Mouse (Mus musculus) forebrain, embryonic 11.5 days (tissue): ENCODE results near the gene Bhlhe41. TPM values are rescaled to one million over a fixed set of nuclear protein-coding genes. Genes with fewer than 3 reads are reported as not detected.

ENCODE experiments used
- ATAC-seq: fragments of 200-750 bp; cut with Nextera tagmentation; replicated peaks from 2 replicates; pipeline ENCODE4 v1.8.0; 2017; ENCODE audit warnings: moderate TSS enrichment; ENCODE audit not compliant: low FRiP score
- DNase-seq: peaks from one replicate; pipeline ENCODE4 v3.0.0-alpha.2; 2017; ENCODE audit warnings: low spot score
- H3K27ac ChIP-seq: fragments of 300-500 bp; sonication (generic); 2 replicates; pipeline ENCODE4 v1.5.1; 2014; ENCODE audit warnings: low read depth, low read length
- H3K27me3 ChIP-seq: fragments of 300-500 bp; sonication (generic); 2 replicates; pipeline ENCODE4 v1.6.1; 2014; ENCODE audit warnings: mild to moderate bottlenecking, low read length, mixed read lengths; ENCODE audit not compliant: control insufficient read depth, insufficient read depth
- H3K36me3 ChIP-seq: fragments of 300-500 bp; sonication (generic); 2 replicates; pipeline ENCODE4 v1.6.1; 2014; ENCODE audit warnings: mild to moderate bottlenecking, low read length, moderate library complexity, mixed read lengths; ENCODE audit not compliant: control insufficient read depth, insufficient read depth
- H3K4me1 ChIP-seq: fragments of 300-500 bp; sonication (generic); replicated peaks from 2 replicates; pipeline ENCODE4 v1.6.1; 2014; ENCODE audit warnings: low read length, mixed read lengths; ENCODE audit not compliant: control insufficient read depth, insufficient read depth
- H3K4me2 ChIP-seq: fragments of 300-500 bp; sonication (generic); 2 replicates; pipeline ENCODE4 v1.6.1; 2014; ENCODE audit warnings: low read depth, mild to moderate bottlenecking, low read length, moderate library complexity, mixed read lengths; ENCODE audit not compliant: severe bottlenecking
- H3K4me3 ChIP-seq: fragments of 300-500 bp; sonication (generic); 2 replicates; pipeline ENCODE4 v1.5.1; 2014; ENCODE audit warnings: low read depth, low read length
- H3K9ac ChIP-seq: fragments of 300-500 bp; sonication (generic); 2 replicates; pipeline ENCODE4 v1.6.1; 2014; ENCODE audit warnings: low read length
- H3K9me3 ChIP-seq: fragments of 300-500 bp; sonication (generic); 2 replicates; pipeline ENCODE4 v1.6.1; 2016; ENCODE audit warnings: low read length, mixed read lengths; ENCODE audit not compliant: control insufficient read depth
- WGBS: fragments of 180-500 bp; shearing (Covaris S2); extraction: QIAGEN DNeasy Blood & Tissue Kit; methylation state at CpG from one replicate; pipeline ENCODE4 v1.1.7; 2014; 5-methylcytosine and 5-hydroxymethylcytosine counted together
- polyA plus RNA-seq: library from polyadenylated mRNA; unstranded; fragments of >200 nt; fragmentation: Nextera tagmentation; extraction: Ambion mirVana; gene quantifications from 2 replicates; pipeline ENCODE4 v1.2.1, GENCODE M21; 2014

The Bhlhe41 gene
- polyA plus RNA-seq, 1 experiment from 2014 or later, result 2.4 TPM

GRCm38 (mm10) chr6:145853356-145854079 lies 11.8 kb downstream of the Bhlhe41 start:
- DNase-seq (no peak), ATAC-seq (no peak)
- Histone ChIP-seq H3K27ac (no peak overlapping the region), H3K9me3 (no peaks in the 10 kb centered on the region), H3K9ac (no peak overlapping the region), H3K4me1 (peaks cover 15% of the 10 kb centered on the region), H3K4me2 (no peak overlapping the region), H3K4me3 (no peak overlapping the region), H3K36me3 (no peaks in the 10 kb centered on the region), H3K27me3 (no peaks in the 10 kb centered on the region)
- 90% methylated on average over 10 of the region's 10 CpGs for WGBS

GRCm38 (mm10) chr6:145852708-145853107 lies 12.7 kb downstream of the Bhlhe41 start:
- DNase-seq (no peak), ATAC-seq (no peak)
- H3K9me3 ChIP-seq, result no peaks in the 10 kb centered on the region
- H3K4me1 ChIP-seq, result peaks cover 15% of the 10 kb centered on the region
- no peak overlapping the region for H3K9ac ChIP-seq
- 93% methylated on average over 7 of the region's 7 CpGs for WGBS
- no peaks in the 10 kb centered on the region for H3K36me3 ChIP-seq
- no peak overlapping the region for H3K4me2 ChIP-seq
- no peaks in the 10 kb centered on the region for H3K27me3 ChIP-seq
- H3K27ac ChIP-seq, result no peak overlapping the region
- no peak overlapping the region for H3K4me3 ChIP-seq

GRCm38 (mm10) chr6:145851956-145852355 lies 13.4 kb downstream of the Bhlhe41 start:
- Histone ChIP-seq H3K9ac (no peak overlapping the region), H3K9me3 (no peaks in the 10 kb centered on the region), H3K4me2 (no peak overlapping the region), H3K27ac (no peak overlapping the region), H3K4me1 (peaks cover 15% of the 10 kb centered on the region), H3K27me3 (no peaks in the 10 kb centered on the region), H3K36me3 (no peaks in the 10 kb centered on the region), H3K4me3 (no peak overlapping the region)
- 89% methylated on average over 11 of the region's 11 CpGs for WGBS
- no peak for ATAC-seq
- DNase-seq, result no peak

DNA sequence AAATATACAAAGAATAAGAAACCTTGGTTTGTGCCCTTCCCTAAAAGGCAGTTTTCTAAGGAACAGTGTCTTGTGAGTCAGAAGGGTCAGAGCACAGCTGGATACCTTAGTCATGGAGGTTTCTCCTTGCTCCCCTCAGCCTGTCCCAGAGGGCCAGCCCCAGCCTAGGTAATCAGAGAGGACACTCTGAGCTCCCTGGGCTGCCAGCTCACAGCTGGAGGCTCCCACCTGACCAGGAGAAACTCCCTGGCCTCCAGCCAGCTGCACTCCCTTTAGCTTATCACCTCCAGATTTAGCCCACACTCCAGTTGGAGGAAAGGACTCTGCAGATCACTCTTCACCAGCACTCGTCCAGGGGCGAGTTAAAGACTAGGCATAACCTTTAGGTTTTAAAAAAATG lies 14.6 kb downstream of the Bhlhe41 start:
- no peak overlapping the region for H3K4me3 ChIP-seq
- no peaks in the 10 kb centered on the region for H3K36me3 ChIP-seq
- WGBS, result 65% methylated on average over 2 of the region's 2 CpGs
- no peaks in the 10 kb centered on the region for H3K27me3 ChIP-seq
- no peaks in the 10 kb centered on the region for H3K9me3 ChIP-seq
- H3K4me2 ChIP-seq, result no peak overlapping the region
- DNase-seq, result no peak
- no peak for ATAC-seq
- H3K27ac ChIP-seq, result no peak overlapping the region
- H3K9ac ChIP-seq, result no peak overlapping the region
- H3K4me1 ChIP-seq, result peaks cover 10% of the 10 kb centered on the region

GRCm38 (mm10) chr6:145847661-145848060 lies 17.7 kb downstream of the Bhlhe41 start:
- Histone ChIP-seq H3K4me1 (no peaks in the 10 kb centered on the region), H3K36me3 (no peaks in the 10 kb centered on the region), H3K27ac (no peak overlapping the region), H3K27me3 (no peaks in the 10 kb centered on the region), H3K9ac (no peak overlapping the region), H3K4me3 (no peak overlapping the region), H3K4me2 (no peak overlapping the region), H3K9me3 (no peaks in the 10 kb centered on the region)
- WGBS, result 91% methylated on average over 8 of the region's 8 CpGs
- DNase-seq (no peak), ATAC-seq (no peak)

DNA sequence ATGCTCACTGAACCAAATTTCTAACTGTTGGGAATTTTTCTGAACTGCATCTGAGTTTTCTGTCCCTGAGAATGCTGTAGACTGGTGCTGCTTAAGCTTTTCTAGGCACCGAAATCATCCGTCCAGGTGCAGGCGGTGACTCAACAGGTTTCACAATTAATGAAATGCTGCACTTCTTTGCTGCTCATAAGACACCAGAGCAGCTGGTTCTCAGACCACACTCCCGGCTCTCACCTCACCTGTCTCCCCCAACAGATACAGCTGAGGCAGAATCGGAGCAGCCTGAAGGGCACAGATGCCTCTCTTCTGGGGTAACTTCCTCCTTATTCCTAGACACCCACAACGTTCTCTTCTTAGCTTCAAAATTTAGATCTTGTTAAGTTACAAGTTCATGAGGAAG lies 18.4 kb downstream of the Bhlhe41 start:
- H3K4me3 ChIP-seq, result no peak overlapping the region
- H3K9me3 ChIP-seq, result no peaks in the 10 kb centered on the region
- no peak overlapping the region for H3K4me2 ChIP-seq
- no peak overlapping the region for H3K27ac ChIP-seq
- no peaks in the 10 kb centered on the region for H3K36me3 ChIP-seq
- H3K9ac ChIP-seq, result no peak overlapping the region
- no peaks in the 10 kb centered on the region for H3K27me3 ChIP-seq
- no peak for DNase-seq
- H3K4me1 ChIP-seq, result no peaks in the 10 kb centered on the region
- ATAC-seq, result no peak
- WGBS, result 90% methylated on average over 6 of the region's 6 CpGs

DNA sequence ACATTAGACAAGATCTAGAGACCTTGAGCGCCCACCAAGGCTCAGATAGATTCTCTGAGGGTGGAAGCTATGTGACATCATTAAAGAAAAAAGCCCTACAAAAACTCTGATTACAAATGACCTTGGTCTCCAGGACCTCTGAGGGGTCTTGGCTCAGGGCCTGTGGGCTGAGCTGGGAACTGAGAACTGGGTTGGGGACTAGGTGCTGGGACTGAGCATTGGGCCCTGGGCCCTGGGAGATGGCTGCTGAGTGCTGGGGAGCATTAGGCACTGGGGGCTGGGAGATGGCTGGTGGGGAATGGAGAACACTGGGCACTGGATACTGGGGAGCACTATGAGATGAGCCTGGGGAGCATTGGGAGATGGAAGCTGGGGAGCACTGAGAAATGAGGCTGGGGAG lies 19.3 kb downstream of the Bhlhe41 start:
- ATAC-seq (no peak), DNase-seq (no peak)
- H3K9me3 ChIP-seq, result no peaks in the 10 kb centered on the region
- no peaks in the 10 kb centered on the region for H3K27me3 ChIP-seq
- H3K4me1 ChIP-seq, result no peaks in the 10 kb centered on the region
- 80% methylated on average over 1 of the region's 1 CpGs for WGBS
- H3K36me3 ChIP-seq, result no peaks in the 10 kb centered on the region
- no peak overlapping the region for H3K4me2 ChIP-seq
- H3K27ac ChIP-seq, result no peak overlapping the region
- no peak overlapping the region for H3K4me3 ChIP-seq
- H3K9ac ChIP-seq, result no peak overlapping the region

GRCm38 (mm10) chr6:145845611-145846010 lies 19.7 kb downstream of the Bhlhe41 start:
- Histone ChIP-seq H3K9ac (no peak overlapping the region), H3K36me3 (no peaks in the 10 kb centered on the region), H3K27me3 (no peaks in the 10 kb centered on the region), H3K4me2 (no peak overlapping the region), H3K9me3 (no peaks in the 10 kb centered on the region), H3K4me1 (no peaks in the 10 kb centered on the region), H3K27ac (no peak overlapping the region), H3K4me3 (no peak overlapping the region)
- DNase-seq (no peak), ATAC-seq (no peak)
- WGBS, result 83% methylated on average over 5 of the region's 5 CpGs

- H3K36me3 ChIP-seq, result no peaks in the 10 kb centered on the region
Measured at GRCm38 (mm10) chr6:145835359-145835758, 30.0 kb downstream of the Bhlhe41 start.

More at GRCm38 (mm10) chr6:145835359-145835758, 30.0 kb downstream of the Bhlhe41 start:
- H3K4me1 ChIP-seq, result no peaks in the 10 kb centered on the region
- no peak overlapping the region for H3K9ac ChIP-seq
- no peaks in the 10 kb centered on the region for H3K27me3 ChIP-seq
- H3K9me3 ChIP-seq, result no peaks in the 10 kb centered on the region
- no peak overlapping the region for H3K27ac ChIP-seq
- no peak for DNase-seq
- H3K4me2 ChIP-seq, result no peak overlapping the region
- H3K4me3 ChIP-seq, result no peak overlapping the region
- WGBS, result 60% methylated on average over 6 of the region's 6 CpGs
- ATAC-seq, result no peak
